Mouse (Mus musculus) left cerebral cortex, adult 9 months (tissue): ENCODE measurements at regions not wholly inside any gene's neighbourhood (a gene's known extent, or its start where the extent isn't known, plus 50 kb on each side); places are given as distances from the start of the nearest gene placed in this dataset.
"Not testable (repeated sequence)": the region's sequence is repeated elsewhere in the genome, so short reads cannot be mapped to it uniquely, and the experiment has no call there.

ENCODE experiments used
- DNase-seq, 2 experiments: peaks; one replicate each; pipeline ENCODE4 v3.0.0; 2022; ENCODE audit warnings: low spot score in 2 of 2

GRCm38 (mm10) chr13:5603905-5604596, 257.2 kb upstream of the Klf6 start:
- no peak for DNase-seq

GRCm38 (mm10) chr13:5605418-5605817, 255.9 kb upstream of the Klf6 start:
- DNase-seq = no peak

GRCm38 (mm10) chr13:5607462-5607861, 253.8 kb upstream of the Klf6 start:
- DNase-seq = no peak

- DNase-seq = no peak
Measured at GRCm38 (mm10) chr13:5614186-5614737, 247.0 kb upstream of the Klf6 start.

- no peak for DNase-seq
Measured at GRCm38 (mm10) chr13:5614833-5615232, 246.4 kb upstream of the Klf6 start.

- DNase-seq = no peak
Measured at GRCm38 (mm10) chr13:5615327-5615726, 246.0 kb upstream of the Klf6 start.

GRCm38 (mm10) chr13:5628124-5628523, 233.2 kb upstream of the Klf6 start:
- no peak for DNase-seq

GRCm38 (mm10) chr13:5634960-5635359, 226.3 kb upstream of the Klf6 start:
- no peak for DNase-seq

- DNase-seq = no peak
Measured at GRCm38 (mm10) chr13:5641743-5642510, 219.4 kb upstream of the Klf6 start.

GRCm38 (mm10) chr13:5648276-5648675, 213.0 kb upstream of the Klf6 start:
- DNase-seq = no peak

GRCm38 (mm10) chr13:5657556-5657955, 203.7 kb upstream of the Klf6 start:
- no peak for DNase-seq

- no peak for DNase-seq
Measured at GRCm38 (mm10) chr13:5666235-5667007, 194.9 kb upstream of the Klf6 start.

GRCm38 (mm10) chr13:5675668-5676067, 185.6 kb upstream of the Klf6 start:
- DNase-seq = no peak

GRCm38 (mm10) chr13:5690124-5690523, 171.2 kb upstream of the Klf6 start:
- no peak for DNase-seq

GRCm38 (mm10) chr13:5690680-5691079, 170.6 kb upstream of the Klf6 start:
- DNase-seq = not testable (repeated sequence)

GRCm38 (mm10) chr13:5694626-5695025, 166.7 kb upstream of the Klf6 start:
- no peak for DNase-seq

- DNase-seq = not testable (repeated sequence)
Measured at GRCm38 (mm10) chr13:5695581-5695980, 165.7 kb upstream of the Klf6 start.

GRCm38 (mm10) chr13:5696377-5696776, 164.9 kb upstream of the Klf6 start:
- no peak for DNase-seq

- not testable (repeated sequence) for DNase-seq
Measured at GRCm38 (mm10) chr13:5697329-5697728, 164.0 kb upstream of the Klf6 start.

- no peak for DNase-seq
Measured at GRCm38 (mm10) chr13:5702071-5702470, 159.2 kb upstream of the Klf6 start.

- no peak for DNase-seq
Measured at GRCm38 (mm10) chr13:5704991-5705390, 156.3 kb upstream of the Klf6 start.

- DNase-seq = no peak
Measured at GRCm38 (mm10) chr13:5711646-5712045, 149.6 kb upstream of the Klf6 start.
